Mouse (Mus musculus) embryonic facial prominence, embryonic 11.5 days (tissue): ENCODE results near the gene Ggct. TPM values are rescaled to one million over a fixed set of nuclear protein-coding genes. Genes with fewer than 3 reads are reported as not detected.

Experiments
- ATAC-seq: fragments of 200-750 bp; cut with Nextera tagmentation; replicated peaks from 2 replicates; pipeline ENCODE4 v1.8.0; 2017; ENCODE audit warnings: low read depth; ENCODE audit not compliant: insufficient number of reproducible peaks, low FRiP score, low TSS enrichment
- DNase-seq: peaks from one replicate; pipeline ENCODE4 v3.0.0-alpha.2; 2015; ENCODE audit warnings: low spot score
- H3K27ac ChIP-seq: fragments of 300-500 bp; sonication (generic); replicated peaks from 2 replicates; pipeline ENCODE4 v1.5.1; 2014; ENCODE audit warnings: mild to moderate bottlenecking, low read depth, low read length, control low read depth
- H3K27me3 ChIP-seq: fragments of 300-500 bp; sonication (generic); 2 replicates; pipeline ENCODE4 v1.6.1; 2014; ENCODE audit warnings: mild to moderate bottlenecking, low read length, moderate library complexity, mixed read lengths; ENCODE audit not compliant: control insufficient read depth, insufficient read depth
- H3K36me3 ChIP-seq: fragments of 300-500 bp; sonication (generic); replicated peaks from 2 replicates; pipeline ENCODE4 v1.6.1; 2014; ENCODE audit warnings: low read depth, mild to moderate bottlenecking, low read length, moderate library complexity, mixed read lengths; ENCODE audit not compliant: control insufficient read depth, insufficient read depth
- H3K4me1 ChIP-seq: fragments of 300-500 bp; sonication (generic); 2 replicates; pipeline ENCODE4 v1.6.1; 2014; ENCODE audit warnings: low read length, mixed read lengths; ENCODE audit not compliant: control insufficient read depth, insufficient read depth
- H3K4me2 ChIP-seq: fragments of 300-500 bp; sonication (generic); 2 replicates; pipeline ENCODE4 v1.6.1; 2014; ENCODE audit warnings: low read depth, mild to moderate bottlenecking, control low read depth, low read length, moderate library complexity
- H3K4me3 ChIP-seq: fragments of 300-500 bp; sonication (generic); 2 replicates; pipeline ENCODE4 v1.5.1; 2014; ENCODE audit warnings: low read depth, low read length, control low read depth
- H3K9ac ChIP-seq: fragments of 300-500 bp; sonication (generic); replicated peaks from 2 replicates; pipeline ENCODE4 v1.6.1; 2014; ENCODE audit warnings: mild to moderate bottlenecking, control low read depth, low read length
- H3K9me3 ChIP-seq: fragments of 300-500 bp; sonication (generic); replicated peaks from 2 replicates; pipeline ENCODE4 v1.6.1; 2016; ENCODE audit warnings: mild to moderate bottlenecking, low read length, inconsistent platforms, mixed read lengths; ENCODE audit not compliant: control insufficient read depth
- WGBS: fragments of 180-500 bp; shearing (Covaris S2); extraction: QIAGEN DNeasy Blood & Tissue Kit; methylation state at CpG from one replicate; pipeline ENCODE4 v1.1.7; 2014; 5-methylcytosine and 5-hydroxymethylcytosine counted together
- polyA plus RNA-seq: library from polyadenylated mRNA; unstranded; fragments of >200 nt; fragmentation: Nextera tagmentation; extraction: Ambion mirVana; gene quantifications from 2 replicates; pipeline ENCODE4 v1.2.1, GENCODE M21; 2014

Gene Ggct
- polyA plus RNA-seq, 1 experiment from 2014 or later = 13.0 TPM

DNA sequence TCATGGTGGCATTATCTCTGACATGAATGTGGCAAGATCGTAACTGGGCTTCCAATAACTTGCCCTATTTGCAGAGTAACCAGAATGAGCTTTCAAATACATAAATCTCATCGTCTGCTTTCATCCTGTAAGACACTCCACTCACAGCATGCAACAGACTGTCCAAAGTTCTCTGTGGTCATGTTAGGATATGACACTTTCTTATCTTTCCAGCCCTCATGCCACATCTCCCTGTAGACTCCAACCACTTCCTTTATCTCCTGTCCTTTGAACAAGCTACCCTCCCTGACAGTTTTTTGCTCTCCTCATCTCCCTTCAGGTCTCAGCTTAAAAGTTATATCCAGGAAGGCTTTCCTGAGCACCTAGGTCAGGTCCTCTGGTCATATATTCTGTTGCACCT lies 1.6 kb downstream of the Ggct start:
- H3K27me3 ChIP-seq = no peaks in the 10 kb centered on the region
- 85% methylated on average over 2 of the region's 2 CpGs for WGBS
- no peak overlapping the region for H3K4me2 ChIP-seq
- H3K4me3 ChIP-seq = no peak overlapping the region
- no peaks in the 10 kb centered on the region for H3K9me3 ChIP-seq
- H3K36me3 ChIP-seq = no peaks in the 10 kb centered on the region
- no peak overlapping the region for H3K27ac ChIP-seq
- H3K4me1 ChIP-seq = no peaks in the 10 kb centered on the region
- H3K9ac ChIP-seq = no peak overlapping the region
- no peak for DNase-seq
- ATAC-seq = no peak

- H3K27me3 ChIP-seq = no peaks in the 10 kb centered on the region
- H3K9ac ChIP-seq = no peak overlapping the region
- H3K36me3 ChIP-seq = no peaks in the 10 kb centered on the region
- no peaks in the 10 kb centered on the region for H3K9me3 ChIP-seq
- H3K4me2 ChIP-seq = no peak overlapping the region
- no peaks in the 10 kb centered on the region for H3K4me1 ChIP-seq
- ATAC-seq (no peak), DNase-seq (no peak)
- WGBS = 90% methylated on average over 6 of the region's 6 CpGs
- H3K4me3 ChIP-seq = no peak overlapping the region
- no peak overlapping the region for H3K27ac ChIP-seq
Measured at GRCm38 (mm10) chr6:54988141-54988540, 4.6 kb downstream of the Ggct start.

DNA sequence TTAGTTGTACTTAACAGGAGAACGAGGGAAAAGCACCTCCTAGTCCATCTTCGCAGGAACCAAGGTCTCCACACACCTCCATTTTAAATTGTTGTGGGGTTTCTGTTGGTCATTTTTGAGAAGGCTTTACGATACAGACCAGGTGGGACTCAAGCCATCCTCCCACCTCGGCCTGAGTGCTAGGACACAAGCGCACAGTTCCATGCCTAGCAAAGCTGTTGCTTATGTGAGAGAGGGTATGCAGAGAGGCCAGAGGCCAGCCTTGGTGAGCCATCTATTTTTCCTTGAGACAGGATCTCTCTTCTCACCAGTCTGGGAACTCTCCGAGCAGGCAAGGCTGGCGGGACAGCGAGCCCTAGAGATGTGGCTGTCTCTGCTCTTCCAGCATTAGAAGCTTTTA lies 8.7 kb downstream of the Ggct start:
- H3K4me2 ChIP-seq = no peak overlapping the region
- H3K4me3 ChIP-seq = no peak overlapping the region
- H3K27me3 ChIP-seq = no peaks in the 10 kb centered on the region
- DNase-seq = no peak
- H3K36me3 ChIP-seq = no peaks in the 10 kb centered on the region
- no peaks in the 10 kb centered on the region for H3K4me1 ChIP-seq
- no peak overlapping the region for H3K27ac ChIP-seq
- H3K9ac ChIP-seq = no peak overlapping the region
- WGBS = 94% methylated on average over 8 of the region's 8 CpGs
- H3K9me3 ChIP-seq = no peaks in the 10 kb centered on the region
- no peak for ATAC-seq

DNA sequence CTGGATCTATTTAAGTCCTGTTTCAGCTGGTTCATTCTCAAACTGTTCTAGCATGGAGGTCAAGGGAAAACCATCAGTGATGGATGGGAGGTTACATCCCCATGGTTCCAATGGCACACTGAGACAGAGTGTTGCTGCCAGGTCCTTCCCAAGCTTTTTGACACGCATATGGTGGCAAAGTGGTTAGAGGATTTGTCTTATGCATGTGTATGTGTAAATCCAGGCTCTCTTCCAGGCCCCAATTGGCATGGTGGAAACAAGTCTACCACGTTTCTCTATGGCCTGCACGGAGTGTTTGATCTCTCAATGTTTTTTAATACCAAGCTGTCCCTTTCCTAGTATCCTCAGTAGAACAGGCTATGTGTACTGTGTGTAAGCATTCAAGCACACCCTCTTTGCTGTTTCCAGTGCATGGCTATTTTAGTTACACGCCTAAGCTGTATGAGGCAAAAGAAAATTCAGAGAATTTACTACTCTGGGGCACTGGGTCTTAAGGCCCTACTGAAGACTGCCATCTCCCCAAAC lies 9.2 kb downstream of the Ggct start:
- H3K36me3 ChIP-seq = no peaks in the 10 kb centered on the region
- H3K4me3 ChIP-seq = no peak overlapping the region
- DNase-seq = no peak
- H3K27ac ChIP-seq = no peak overlapping the region
- 93% methylated on average over 4 of the region's 4 CpGs for WGBS
- no peaks in the 10 kb centered on the region for H3K4me1 ChIP-seq
- H3K9me3 ChIP-seq = no peaks in the 10 kb centered on the region
- no peaks in the 10 kb centered on the region for H3K27me3 ChIP-seq
- no peak overlapping the region for H3K4me2 ChIP-seq
- no peak overlapping the region for H3K9ac ChIP-seq
- ATAC-seq = no peak

- Histone ChIP-seq H3K4me1 (no peaks in the 10 kb centered on the region), H3K9me3 (no peaks in the 10 kb centered on the region), H3K27me3 (no peaks in the 10 kb centered on the region), H3K4me3 (no peak overlapping the region), H3K36me3 (no peaks in the 10 kb centered on the region), H3K4me2 (no peak overlapping the region), H3K9ac (no peak overlapping the region), H3K27ac (no peak overlapping the region)
- 90% methylated on average over 6 of the region's 6 CpGs for WGBS
- no peak for DNase-seq
- ATAC-seq = no peak
Measured at GRCm38 (mm10) chr6:54979426-54979825, 13.3 kb downstream of the Ggct start.

DNA sequence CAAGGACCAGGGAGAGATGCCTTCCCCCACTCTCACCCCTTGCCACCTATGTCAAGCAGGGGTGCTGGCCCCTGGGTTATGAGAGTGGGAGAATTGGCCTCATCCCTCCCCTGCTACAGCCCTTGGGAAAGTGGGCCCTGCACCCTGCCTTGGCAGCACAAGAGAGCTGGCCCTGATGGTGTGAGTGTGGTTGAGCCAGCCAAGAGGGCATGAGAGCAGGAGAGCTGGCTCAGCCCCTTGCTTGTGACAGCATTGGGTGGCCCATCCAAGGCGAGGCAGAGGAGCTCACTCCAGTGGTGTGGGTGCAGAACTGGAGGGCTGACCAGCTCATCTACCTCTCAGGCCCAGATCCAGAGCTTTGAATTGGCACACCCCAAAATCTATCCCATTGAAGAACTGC lies 17.1 kb downstream of the Ggct start:
- Histone ChIP-seq H3K4me2 (no peak overlapping the region), H3K4me3 (no peak overlapping the region), H3K27me3 (no peaks in the 10 kb centered on the region), H3K36me3 (no peaks in the 10 kb centered on the region), H3K9ac (no peak overlapping the region), H3K4me1 (no peaks in the 10 kb centered on the region), H3K27ac (no peak overlapping the region), H3K9me3 (no peaks in the 10 kb centered on the region)
- WGBS = 74% methylated on average over 1 of the region's 1 CpGs
- DNase-seq (no peak), ATAC-seq (no peak)

DNA sequence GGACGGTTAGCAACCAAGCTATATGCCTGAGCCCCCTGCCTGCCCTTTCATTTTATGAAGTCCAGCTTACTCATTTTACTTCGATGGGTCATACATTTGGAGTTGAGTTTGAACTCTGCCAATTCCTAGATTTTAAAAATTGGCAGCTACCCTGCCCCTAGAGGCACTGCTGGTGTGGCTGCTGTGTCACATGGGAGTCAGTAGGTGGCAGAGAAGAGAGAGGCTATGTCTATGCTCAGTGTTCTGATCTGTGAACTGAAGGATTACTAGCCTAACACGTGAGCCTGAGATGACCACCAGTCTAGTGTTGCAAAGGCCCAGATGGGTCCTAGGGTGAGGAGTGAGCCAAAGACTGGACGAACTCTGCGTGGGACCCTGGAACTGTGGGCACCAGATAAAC lies 18.2 kb downstream of the Ggct start:
- no peak overlapping the region for H3K4me3 ChIP-seq
- no peaks in the 10 kb centered on the region for H3K36me3 ChIP-seq
- H3K4me1 ChIP-seq = no peaks in the 10 kb centered on the region
- no peak overlapping the region for H3K4me2 ChIP-seq
- H3K27ac ChIP-seq = no peak overlapping the region
- DNase-seq (no peak), ATAC-seq (peak; percentile 52; the same call in 1 of the 2 replicates)
- H3K9ac ChIP-seq = no peak overlapping the region
- H3K9me3 ChIP-seq = no peaks in the 10 kb centered on the region
- no peaks in the 10 kb centered on the region for H3K27me3 ChIP-seq
- WGBS = 57% methylated on average over 5 of the region's 5 CpGs

DNA sequence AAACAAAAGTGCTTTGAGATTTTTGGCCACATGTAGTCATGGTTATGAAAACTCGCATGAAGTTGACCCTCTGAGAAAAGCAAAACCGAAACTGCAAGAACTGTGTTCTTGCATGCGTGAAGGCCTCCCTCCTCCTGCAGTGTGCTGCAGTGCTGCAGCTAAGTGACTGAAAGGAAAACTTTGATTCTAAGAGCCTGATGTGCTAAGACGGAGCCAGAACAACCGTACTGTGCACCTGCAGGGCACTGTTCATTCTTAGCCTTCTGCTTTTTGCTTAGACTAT lies 19.9 kb downstream of the Ggct start:
- DNase-seq = peak; percentile 26
- H3K9ac ChIP-seq = no peak overlapping the region
- H3K36me3 ChIP-seq = no peaks in the 10 kb centered on the region
- peak overlapping the region; percentile 90 for H3K4me2 ChIP-seq
- H3K9me3 ChIP-seq = no peaks in the 10 kb centered on the region
- no peaks in the 10 kb centered on the region for H3K4me1 ChIP-seq
- no peak overlapping the region for H3K27ac ChIP-seq
- WGBS = 14% methylated on average over 5 of the region's 5 CpGs
- peak overlapping the region; percentile 54 for H3K4me3 ChIP-seq
- no peaks in the 10 kb centered on the region for H3K27me3 ChIP-seq
- ATAC-seq = no peak
